Mouse (Mus musculus) midbrain, embryonic 11.5 days (tissue): ENCODE results near the gene Agpat4. TPM values are rescaled to one million over a fixed set of nuclear protein-coding genes. Genes with fewer than 3 reads are reported as not detected.

Experiments used
- ATAC-seq: fragments of 200-750 bp; cut with Nextera tagmentation; 2 replicates; pipeline ENCODE4 v1.8.0; 2017; ENCODE audit warnings: moderate TSS enrichment, moderate library complexity; ENCODE audit not compliant: low FRiP score
- DNase-seq: peaks from one replicate; pipeline ENCODE4 v3.0.0; 2015; ENCODE audit warnings: low spot score; ENCODE audit errors: missing footprints
- H3K27ac ChIP-seq: fragments of 300-500 bp; sonication (generic); 2 replicates; pipeline ENCODE4 v1.5.1; 2014; ENCODE audit warnings: low read depth, low read length
- H3K27me3 ChIP-seq: fragments of 300-500 bp; sonication (generic); 2 replicates; pipeline ENCODE4 v1.6.1; 2014; ENCODE audit warnings: mild to moderate bottlenecking, low read length, moderate library complexity, mixed read lengths; ENCODE audit not compliant: control insufficient read depth, insufficient read depth
- H3K36me3 ChIP-seq: fragments of 300-500 bp; sonication (generic); 2 replicates; pipeline ENCODE4 v1.6.1; 2014; ENCODE audit warnings: mild to moderate bottlenecking, low read length, moderate library complexity, mixed read lengths; ENCODE audit not compliant: control insufficient read depth, insufficient read depth
- H3K4me1 ChIP-seq: fragments of 300-500 bp; sonication (generic); 2 replicates; pipeline ENCODE4 v1.6.1; 2014; ENCODE audit warnings: low read length; ENCODE audit not compliant: control insufficient read depth, insufficient read depth
- H3K4me2 ChIP-seq: fragments of 300-500 bp; sonication (generic); 2 replicates; pipeline ENCODE4 v1.6.1; 2014; ENCODE audit warnings: mild to moderate bottlenecking, moderate library complexity
- H3K4me3 ChIP-seq: fragments of 300-500 bp; sonication (generic); 2 replicates; pipeline ENCODE4 v1.5.1; 2014; ENCODE audit warnings: low read depth, low read length
- H3K9ac ChIP-seq: fragments of 300-500 bp; sonication (generic); 2 replicates; pipeline ENCODE4 v1.6.1; 2014; ENCODE audit warnings: low read length
- H3K9me3 ChIP-seq: fragments of 300-500 bp; sonication (generic); 2 replicates; pipeline ENCODE4 v1.6.1; 2016; ENCODE audit warnings: low read length; ENCODE audit not compliant: control insufficient read depth
- WGBS: fragments of 180-500 bp; shearing (Covaris S2); extraction: QIAGEN DNeasy Blood & Tissue Kit; methylation state at CpG from one replicate; pipeline ENCODE4 v1.1.7; 2014; 5-methylcytosine and 5-hydroxymethylcytosine counted together
- polyA plus RNA-seq: library from polyadenylated mRNA; unstranded; fragments of >200 nt; fragmentation: Nextera tagmentation; extraction: Ambion mirVana; gene quantifications from 2 replicates; pipeline ENCODE4 v1.2.1, GENCODE M21; 2014

Agpat4 gene
- polyA plus RNA-seq, 1 experiment from 2014 or later: 22.9 TPM

GRCm38 (mm10) chr17:12131581-12131980, 13.1 kb downstream of the Agpat4 start:
- H3K36me3 ChIP-seq: peaks cover 2% of the 10 kb centered on the region; the same call in 1 of the 2 replicates
- H3K4me1 ChIP-seq: no peaks in the 10 kb centered on the region
- H3K9ac ChIP-seq: no peak overlapping the region
- H3K4me3 ChIP-seq: no peak overlapping the region
- no peak for ATAC-seq
- DNase-seq: no peak
- no peaks in the 10 kb centered on the region for H3K9me3 ChIP-seq
- H3K27ac ChIP-seq: no peak overlapping the region
- WGBS: 95% methylated on average over 7 of the region's 7 CpGs
- H3K27me3 ChIP-seq: no peaks in the 10 kb centered on the region
- no peak overlapping the region for H3K4me2 ChIP-seq

- no peak overlapping the region for H3K9ac ChIP-seq
- peaks cover 2% of the 10 kb centered on the region; the same call in 1 of the 2 replicates for H3K36me3 ChIP-seq
- no peak overlapping the region for H3K4me2 ChIP-seq
- DNase-seq (no peak), ATAC-seq (no peak)
- H3K4me3 ChIP-seq: no peak overlapping the region
- H3K4me1 ChIP-seq: no peaks in the 10 kb centered on the region
- 96% methylated on average over 3 of the region's 3 CpGs for WGBS
- no peaks in the 10 kb centered on the region for H3K27me3 ChIP-seq
- no peaks in the 10 kb centered on the region for H3K9me3 ChIP-seq
- H3K27ac ChIP-seq: no peak overlapping the region
Measured at GRCm38 (mm10) chr17:12132904-12133303, 14.4 kb downstream of the Agpat4 start.

GRCm38 (mm10) chr17:12133985-12134384, 15.5 kb downstream of the Agpat4 start:
- no peaks in the 10 kb centered on the region for H3K4me1 ChIP-seq
- 95% methylated on average over 8 of the region's 8 CpGs for WGBS
- H3K4me2 ChIP-seq: no peak overlapping the region
- ATAC-seq (no peak), DNase-seq (no peak)
- no peak overlapping the region for H3K27ac ChIP-seq
- H3K36me3 ChIP-seq: peaks cover 2% of the 10 kb centered on the region; the same call in 1 of the 2 replicates
- H3K9ac ChIP-seq: no peak overlapping the region
- no peaks in the 10 kb centered on the region for H3K9me3 ChIP-seq
- H3K27me3 ChIP-seq: no peaks in the 10 kb centered on the region
- H3K4me3 ChIP-seq: no peak overlapping the region

GRCm38 (mm10) chr17:12134975-12135633, 16.6 kb downstream of the Agpat4 start:
- H3K27me3 ChIP-seq: no peaks in the 10 kb centered on the region
- no peak overlapping the region for H3K4me2 ChIP-seq
- 97% methylated on average over 12 of the region's 12 CpGs for WGBS
- H3K4me3 ChIP-seq: no peak overlapping the region
- no peak overlapping the region for H3K9ac ChIP-seq
- no peaks in the 10 kb centered on the region for H3K9me3 ChIP-seq
- H3K36me3 ChIP-seq: peaks cover 3% of the 10 kb centered on the region; the same call in 1 of the 2 replicates
- H3K4me1 ChIP-seq: no peaks in the 10 kb centered on the region
- DNase-seq: no peak
- no peak overlapping the region for H3K27ac ChIP-seq
- no peak for ATAC-seq

- Histone ChIP-seq H3K4me2 (no peak overlapping the region), H3K4me1 (no peaks in the 10 kb centered on the region), H3K4me3 (no peak overlapping the region), H3K9ac (no peak overlapping the region), H3K9me3 (peaks cover 3% of the 10 kb centered on the region; the same call in 1 of the 2 replicates), H3K36me3 (peaks cover 5% of the 10 kb centered on the region; the same call in 1 of the 2 replicates), H3K27ac (no peak overlapping the region), H3K27me3 (no peaks in the 10 kb centered on the region)
- no peak for DNase-seq
- 94% methylated on average over 6 of the region's 6 CpGs for WGBS
- ATAC-seq: no peak
Measured at GRCm38 (mm10) chr17:12138355-12138754, 19.9 kb downstream of the Agpat4 start.

GRCm38 (mm10) chr17:12143948-12144364, 25.5 kb downstream of the Agpat4 start:
- no peak overlapping the region for H3K27ac ChIP-seq
- no peaks in the 10 kb centered on the region for H3K4me1 ChIP-seq
- H3K9ac ChIP-seq: no peak overlapping the region
- WGBS: 94% methylated on average over 5 of the region's 5 CpGs
- H3K36me3 ChIP-seq: 0 out of 2 replicates have a peak, but pooled peaks cover 2% of the 10 kb centered on the region
- no peak for DNase-seq
- H3K4me2 ChIP-seq: no peak overlapping the region
- no peaks in the 10 kb centered on the region for H3K27me3 ChIP-seq
- no peak overlapping the region for H3K4me3 ChIP-seq
- no peak for ATAC-seq
- H3K9me3 ChIP-seq: peaks cover 3% of the 10 kb centered on the region; the same call in 1 of the 2 replicates

GRCm38 (mm10) chr17:12146132-12146681, 27.7 kb downstream of the Agpat4 start:
- Histone ChIP-seq H3K9me3 (no peaks in the 10 kb centered on the region), H3K4me3 (no peak overlapping the region), H3K4me1 (no peaks in the 10 kb centered on the region), H3K9ac (no peak overlapping the region), H3K27me3 (no peaks in the 10 kb centered on the region), H3K4me2 (no peak overlapping the region), H3K27ac (no peak overlapping the region), H3K36me3 (no peaks in the 10 kb centered on the region)
- 90% methylated on average over 5 of the region's 5 CpGs for WGBS
- ATAC-seq: no peak
- no peak for DNase-seq

- ATAC-seq: no peak
- 96% methylated on average over 4 of the region's 4 CpGs for WGBS
Measured at GRCm38 (mm10) chr17:12147830-12148229, 29.3 kb downstream of the Agpat4 start.

GRCm38 (mm10) chr17:12149232-12149861, 30.8 kb downstream of the Agpat4 start:
- WGBS: 86% methylated on average over 6 of the region's 6 CpGs
- H3K36me3 ChIP-seq: peaks cover 9% of the 10 kb centered on the region; the same call in 1 of the 2 replicates
- no peaks in the 10 kb centered on the region for H3K9me3 ChIP-seq

More at GRCm38 (mm10) chr17:12147830-12148229, 29.3 kb downstream of the Agpat4 start:
- Histone ChIP-seq H3K9ac (no peak overlapping the region), H3K27me3 (no peaks in the 10 kb centered on the region), H3K27ac (no peak overlapping the region), H3K4me2 (no peak overlapping the region), H3K4me3 (no peak overlapping the region), H3K4me1 (no peaks in the 10 kb centered on the region), H3K9me3 (no peaks in the 10 kb centered on the region), H3K36me3 (0 out of 2 replicates have a peak, but pooled peaks cover 6% of the 10 kb centered on the region)
- DNase-seq: no peak

More at GRCm38 (mm10) chr17:12149232-12149861, 30.8 kb downstream of the Agpat4 start:
- no peak overlapping the region for H3K4me3 ChIP-seq
- H3K27me3 ChIP-seq: no peaks in the 10 kb centered on the region
- no peak overlapping the region for H3K9ac ChIP-seq
- ATAC-seq (no peak), DNase-seq (no peak)
- no peak overlapping the region for H3K27ac ChIP-seq
- no peak overlapping the region for H3K4me2 ChIP-seq
- H3K4me1 ChIP-seq: no peaks in the 10 kb centered on the region
